Mouse (Mus musculus): ENCODE data around the gene Acoxl.

GRCm38 (mm10) chr2:128118971-128119370 is 280.3 kb downstream of the Acoxl start:
- TF ChIP-seq EP300 (IDR thresholded peaks at IDR 0.05; ENCODE audit: insufficient read depth, low read depth, low read length) = no peak
- no peak for TF ChIP-seq CTCF (IDR thresholded peaks at IDR 0.05)
- TF ChIP-seq POLR2A (IDR thresholded peaks at IDR 0.05; ENCODE audit: insufficient read depth, low read depth, low read length) = no peak

Measured in heart, adult 2 months (tissue).